In the genomic region with DNA sequence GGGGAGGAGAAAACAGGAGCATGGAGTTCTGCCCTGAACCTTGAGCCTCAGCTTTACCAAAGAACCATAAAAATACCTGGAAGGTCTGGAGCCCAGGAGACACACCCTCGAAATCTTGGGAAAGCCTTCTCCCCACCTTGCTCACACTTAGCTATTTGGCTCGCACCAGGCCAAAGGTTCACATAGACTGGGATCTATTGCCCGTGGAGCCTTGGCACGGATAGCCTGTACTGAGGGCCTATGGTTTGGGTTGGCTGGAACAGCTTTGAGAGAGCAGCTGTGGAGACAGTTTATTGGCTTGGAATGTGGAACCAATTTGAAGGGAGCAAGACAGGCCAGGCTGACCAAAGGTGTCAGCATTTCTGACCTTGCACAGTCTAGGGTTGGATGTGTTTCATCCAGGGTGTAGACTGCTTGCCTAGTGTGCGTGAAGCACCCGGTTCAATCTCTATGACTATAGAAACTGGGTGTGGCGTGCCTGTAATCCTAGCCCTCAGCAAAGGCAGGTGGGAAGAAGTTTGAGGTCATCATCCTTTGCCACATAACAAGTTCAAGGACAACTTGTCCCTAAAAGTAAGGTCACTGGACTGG, we compare ENCODE assay signal across 13 mouse cellular contexts. TPM values are rescaled to one million over a fixed set of nuclear protein-coding genes. Genes with fewer than 3 reads are reported as not detected.
DNase-seq lines count a peak whose midpoint lies in the region; ATAC-seq and TF ChIP-seq lines count a peak whose summit lies in the region.
"Had no signal": no experiment of that assay in that cellular context is flagged by ENCODE, and none has a peak within 500 bp of the region (broad histone marks: within the 10 kb centered on the region; RNA-seq: fewer than 3 reads in every experiment).

No protein-coding gene starts in this region.

- H3K9me3 ChIP-seq in limb, embryonic 15.5 days, result no peaks in the 10 kb centered on the region
- H3K9me3 ChIP-seq: embryonic facial prominence, embryonic 10.5 days; forebrain, embryonic 10.5 days; heart, embryonic 15.5 days had no signal

- ATAC-seq in limb, embryonic 15.5 days (ENCODE audit: insufficient number of reproducible peaks, low FRiP score, low TSS enrichment, low read depth), result peak; percentile 7; the same call in 1 of the 2 replicates

- H3K4me2 ChIP-seq in limb, embryonic 15.5 days, result no peak overlapping the region
- H3K4me2 ChIP-seq: heart, embryonic 15.5 days had no signal

- DNase-seq in kidney, adult 2 months, result peak; percentile 70
- no peak for DNase-seq in kidney, adult 9 months
- DNase-seq in ZHBTc4 (ENCODE audit: low read depth, low spot score), result peak; percentile 26
- DNase-seq in fibroblast of lung, adult 2 months (ENCODE audit: low read depth), result peak; percentile 57
- no peak for DNase-seq in spleen, adult 18-20 months
- no peak for DNase-seq in neural tube, embryonic 10.5 days (ENCODE audit: extremely low spot score, low spot score)
- DNase-seq: adrenal gland, adult 8-10 months; right cerebral cortex, adult 18-20 months had no signal

- no peak for TF ChIP-seq POLR2A in kidney, adult 2 months (IDR thresholded peaks at IDR 0.05; ENCODE audit: low read depth, low read length)

- no peak overlapping the region for H3K4me3 ChIP-seq in kidney, adult 2 months (ENCODE audit: insufficient read depth, low read depth, low read length)
- H3K4me3 ChIP-seq in limb, embryonic 15.5 days, result no peak overlapping the region
- H3K4me3 ChIP-seq: embryonic facial prominence, embryonic 10.5 days; forebrain, embryonic 10.5 days; heart, embryonic 15.5 days had no signal

- no peaks in the 10 kb centered on the region for H3K36me3 ChIP-seq in kidney, adult 2 months (ENCODE audit: control insufficient read depth, insufficient read depth, low read length)
- H3K36me3 ChIP-seq in limb, embryonic 15.5 days, result no peaks in the 10 kb centered on the region
- H3K36me3 ChIP-seq: embryonic facial prominence, embryonic 10.5 days; forebrain, embryonic 10.5 days; heart, embryonic 15.5 days had no signal

- no peak overlapping the region for H3K27ac ChIP-seq in kidney, adult 2 months (ENCODE audit: insufficient read depth, low read depth, low read length)
- no peak overlapping the region for H3K27ac ChIP-seq in limb, embryonic 15.5 days
- H3K27ac ChIP-seq: heart, embryonic 15.5 days; hindbrain, postnatal 0 days had no signal

- peaks cover 10% of the 10 kb centered on the region; the same call in 1 of the 2 replicates for H3K4me1 ChIP-seq in kidney, adult 2 months (ENCODE audit: control insufficient read depth, insufficient read depth, low read length)
- peaks cover 22% of the 10 kb centered on the region for H3K4me1 ChIP-seq in limb, embryonic 15.5 days

- no peak overlapping the region for H3K9ac ChIP-seq in limb, embryonic 15.5 days
- H3K9ac ChIP-seq: heart, embryonic 15.5 days had no signal

- WGBS in kidney, adult 2 months, result 59% methylated on average over 7 of the region's 7 CpGs
- 63% methylated on average over 7 of the region's 7 CpGs for WGBS in limb, embryonic 15.5 days

- H3K27me3 ChIP-seq in kidney, adult 2 months (replicated peaks; ENCODE audit: control insufficient read depth, insufficient read depth, low read length), result no peaks in the 10 kb centered on the region
- no peaks in the 10 kb centered on the region for H3K27me3 ChIP-seq in limb, embryonic 15.5 days
- H3K27me3 ChIP-seq: heart, embryonic 15.5 days had no signal

- TF ChIP-seq CTCF in kidney, adult 2 months (conservative IDR thresholded peaks at IDR 0.05; ENCODE audit: insufficient read depth, insufficient read length, low read depth, low read length), result no peak

RNA-seq across cellular contexts. Expression of a gene that starts 6.3 kb away (rescaled TPM):
- polyA plus RNA-seq in kidney, adult 2 months (2012; rRNA removed), result 21.0 and 24.2 TPM in 2 replicates
- polyA plus RNA-seq in limb, embryonic 15.5 days (2015; fragmentation: Nextera tagmentation; extraction: Ambion mirVana), result 10.5 and 11.3 TPM in 2 replicates

RNA-seq across cellular contexts. Expression of a gene that starts 33.3 kb away (rescaled TPM):
- polyA plus RNA-seq in kidney, adult 2 months (2012; rRNA removed), result 0.94 and 2.5 TPM in 2 replicates
- polyA plus RNA-seq in limb, embryonic 15.5 days (2015; fragmentation: Nextera tagmentation; extraction: Ambion mirVana), result 16.3 and 18.0 TPM in 2 replicates

RNA-seq across cellular contexts. Expression of a gene that starts 46.4 kb away (rescaled TPM):
- polyA plus RNA-seq in kidney, adult 2 months (2012; rRNA removed), result 16.1 and 17.5 TPM in 2 replicates
- polyA plus RNA-seq in limb, embryonic 15.5 days (2015; fragmentation: Nextera tagmentation; extraction: Ambion mirVana), result 9.6 and 9.7 TPM in 2 replicates

Comparison
In these comparisons a context has a peak if more than half of its experiments do, and no peak if none do; other contexts are left out.
1. DNase-seq: peak in kidney, adult 2 months (single experiment), ZHBTc4 (single experiment) and fibroblast of lung, adult 2 months (single experiment); none in kidney, adult 9 months (single experiment), spleen, adult 18-20 months (0 of 2) and neural tube, embryonic 10.5 days (single experiment).